Mouse (Mus musculus) kidney, adult 8-10 months (tissue): ENCODE results near the gene Kdm1a.

Experiments
- DNase-seq, 2 experiments: peaks; one replicate each; pipeline ENCODE4 v3.0.0; 2022

Gene Kdm1a

DNA sequence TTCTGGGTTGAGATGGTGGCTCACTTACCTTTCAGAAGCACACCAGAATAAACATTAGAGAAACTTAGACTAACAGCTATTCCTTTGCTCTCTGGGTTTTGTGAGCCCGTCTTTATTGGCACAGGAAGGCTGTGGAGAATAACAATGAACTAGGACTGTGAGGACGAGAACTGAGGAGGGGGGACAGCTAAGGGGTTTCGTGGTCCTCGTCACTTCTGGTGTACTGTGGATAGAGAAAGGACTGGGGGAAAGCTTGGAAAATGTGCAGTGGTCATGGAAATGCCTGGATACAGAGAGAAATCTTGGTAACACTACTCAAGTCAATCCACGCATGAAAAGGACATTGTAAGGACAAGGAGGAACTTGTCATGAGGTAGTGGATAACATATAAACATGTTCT is 80.6 kb downstream of the Kdm1a start:
- no peak for DNase-seq

DNA sequence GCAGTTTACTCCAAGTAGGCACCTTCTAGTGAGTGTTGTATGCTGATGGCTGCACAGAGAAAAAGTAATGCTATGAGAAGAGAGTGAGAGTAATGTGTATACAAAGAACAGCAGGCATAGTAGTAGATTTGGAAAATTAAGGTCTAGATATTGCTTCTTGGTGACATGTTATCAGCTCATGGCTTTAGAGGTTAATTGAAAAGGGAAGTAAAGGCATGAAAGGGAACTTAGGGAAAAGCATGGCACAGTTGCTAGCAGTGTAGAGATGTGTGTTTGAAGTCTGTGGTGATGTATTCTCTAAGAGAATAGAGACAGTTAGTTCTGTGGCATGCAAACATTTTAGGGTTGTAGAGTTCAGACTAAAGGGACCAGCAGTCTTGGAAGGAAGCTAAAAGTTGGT is 82.7 kb downstream of the Kdm1a start:
- no peak for DNase-seq

DNA sequence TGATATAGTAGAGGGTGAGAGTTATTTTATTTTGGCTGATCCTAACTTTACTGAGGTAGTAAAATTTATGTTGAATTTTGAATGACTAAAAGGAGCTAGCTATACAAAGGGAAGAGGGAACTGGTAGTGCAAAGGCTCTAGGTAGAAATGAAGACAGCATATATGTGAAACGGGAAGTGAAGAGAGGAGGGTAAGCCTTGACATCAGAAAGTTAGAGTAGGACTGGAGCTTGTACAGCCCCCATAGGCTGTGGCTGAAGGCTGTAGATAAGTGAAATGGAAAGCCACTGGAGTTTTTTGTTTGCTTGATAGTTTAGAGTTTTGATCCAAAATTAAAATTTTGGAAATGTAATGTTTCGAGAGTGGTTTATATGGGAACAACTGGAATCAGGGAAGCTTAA is 83.9 kb downstream of the Kdm1a start:
- DNase-seq = no peak

DNA sequence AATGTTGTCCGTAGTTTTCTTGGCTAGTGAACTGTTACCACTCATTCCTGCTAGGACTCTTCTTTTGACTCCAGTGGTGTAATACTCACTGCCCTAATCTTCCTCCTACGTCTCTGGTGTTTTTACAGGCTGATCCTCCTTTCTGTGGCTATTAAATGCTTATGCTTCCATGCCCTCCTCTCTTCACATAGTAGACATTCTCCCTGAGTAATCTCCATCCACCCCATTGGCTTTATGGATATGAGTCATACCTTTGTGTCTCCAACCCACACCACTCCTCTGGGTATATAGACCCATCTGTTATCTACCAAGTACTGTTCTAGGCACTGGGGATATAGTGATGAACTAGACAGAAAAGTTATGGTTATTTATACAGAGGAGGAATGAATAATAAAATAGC is 84.4 kb downstream of the Kdm1a start:
- no peak for DNase-seq

DNA sequence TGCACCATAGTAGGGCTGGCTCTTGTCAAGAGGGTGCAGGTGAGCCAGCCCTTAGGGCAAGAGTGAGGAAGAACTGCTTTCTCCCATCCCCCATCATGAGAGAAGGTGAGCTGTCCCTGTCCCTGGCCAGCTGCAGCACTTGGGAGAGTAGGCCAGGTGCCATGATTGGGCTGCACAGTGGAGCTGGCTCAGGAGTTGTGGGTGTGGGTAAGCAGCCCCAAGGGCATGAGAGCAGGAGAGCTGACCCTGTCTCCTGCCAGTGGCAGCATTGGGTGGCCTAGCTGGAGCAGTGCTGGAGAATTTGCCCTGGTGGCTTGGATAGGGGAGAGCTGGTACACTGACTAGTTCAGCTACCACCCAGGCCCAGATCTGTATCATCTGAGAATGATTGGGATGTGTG is 89.6 kb downstream of the Kdm1a start:
- peak in 1 of 2 experiments; percentile 13 for DNase-seq

DNA sequence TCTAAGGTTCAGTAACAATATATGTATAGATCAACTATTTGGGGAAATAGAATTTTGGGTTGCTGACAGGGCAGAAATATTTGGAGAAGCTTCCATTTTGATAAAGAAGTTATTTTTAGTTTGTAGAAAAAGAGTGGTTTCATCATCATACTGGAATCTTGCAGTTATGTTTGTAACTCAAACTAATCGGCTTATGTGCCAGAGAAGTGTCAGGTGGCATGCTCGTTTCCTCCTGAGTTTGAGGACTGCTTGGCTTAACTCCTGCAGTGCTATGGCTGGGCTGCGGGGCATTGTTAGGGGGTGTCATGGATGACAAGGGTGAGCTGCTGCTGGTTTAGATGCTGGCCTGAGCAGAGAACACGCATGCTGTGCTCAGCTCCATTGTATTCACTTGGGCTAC is 90.8 kb downstream of the Kdm1a start:
- no peak for DNase-seq

DNA sequence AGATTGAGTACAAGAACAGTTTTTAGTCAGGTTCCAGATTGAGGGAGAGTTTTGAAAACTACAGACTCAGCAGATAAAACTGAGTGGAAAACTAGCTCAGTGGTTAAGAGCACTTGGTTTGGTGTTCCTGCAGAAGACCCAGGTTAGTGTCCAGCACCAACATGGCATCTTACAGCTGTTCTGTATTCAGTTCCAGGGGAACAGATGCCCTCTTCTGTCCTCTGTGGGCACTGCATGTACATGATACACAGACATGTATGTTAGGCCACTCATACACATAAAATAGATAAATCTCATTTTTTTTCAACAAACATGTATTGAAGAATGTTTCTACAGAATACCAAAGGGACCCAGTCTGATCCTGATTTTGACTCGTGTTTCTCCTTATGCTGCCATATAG is 92.7 kb downstream of the Kdm1a start:
- peak; percentile 15 to 58 for DNase-seq

DNA sequence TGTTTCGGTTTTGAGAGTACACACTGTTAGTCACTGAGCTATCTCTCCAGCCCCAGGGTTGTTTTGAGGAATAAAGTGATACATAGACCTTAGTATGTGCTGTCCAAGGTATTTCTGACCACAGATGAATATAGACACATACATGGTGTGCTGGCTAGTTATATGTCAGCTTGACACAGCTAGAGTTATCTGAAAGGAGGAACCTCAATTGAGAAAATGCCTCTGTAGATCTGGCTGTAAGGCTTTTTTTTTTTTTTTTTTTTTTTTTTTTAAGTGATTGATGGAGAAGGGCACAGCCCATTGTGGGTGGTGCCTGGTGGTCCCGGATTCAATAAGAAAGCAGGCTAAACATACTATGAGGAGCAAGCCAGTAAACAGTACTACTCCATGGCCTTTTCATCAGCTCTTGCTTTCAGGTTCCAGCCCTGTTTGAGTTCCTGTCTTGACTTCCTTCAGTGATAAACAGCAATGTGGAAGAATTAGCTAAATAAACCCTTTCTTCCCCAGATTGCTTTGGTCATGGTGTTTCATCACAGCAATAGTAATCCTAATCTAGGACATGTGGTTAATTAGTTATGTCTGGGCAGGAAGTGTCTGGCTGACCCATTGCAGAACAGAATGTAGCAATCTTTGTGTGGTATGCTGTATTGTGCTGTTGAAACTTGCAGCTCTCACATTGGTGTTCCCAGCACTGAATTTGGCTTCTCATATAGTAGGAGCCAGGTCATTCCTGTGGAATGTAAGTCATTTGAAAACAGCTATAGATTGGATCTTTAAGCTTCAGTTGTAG is 96.9 kb downstream of the Kdm1a start:
- no peak for DNase-seq
